Mouse (Mus musculus): ENCODE measurements around the gene Tmem88b. TPM values are rescaled to one million over a fixed set of nuclear protein-coding genes. Genes with fewer than 3 reads are reported as not detected.

Gene Tmem88b
- polyA plus RNA-seq, 2 experiments, result 0.67 to 2.0 TPM

DNA sequence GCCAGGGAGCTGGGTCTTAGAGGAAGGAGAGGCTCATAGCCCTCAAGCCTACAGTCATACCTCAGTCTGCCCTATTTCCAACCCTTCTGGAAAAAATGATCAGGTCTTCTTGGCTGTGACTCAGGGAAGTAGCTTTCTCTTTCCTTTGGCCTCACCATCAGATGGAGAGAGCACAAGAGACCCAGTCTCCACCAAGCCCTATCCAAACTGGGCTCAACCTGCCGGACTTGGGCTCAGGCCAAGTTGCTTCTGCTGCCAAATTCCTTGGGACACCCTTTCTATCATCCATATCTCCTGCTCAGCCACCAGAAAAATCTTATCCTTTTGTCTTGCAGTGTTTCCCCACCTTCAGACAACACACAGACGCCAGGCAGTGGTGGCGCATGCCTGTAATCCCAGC is 9.8 kb downstream of the Tmem88b start:
- Histone ChIP-seq H3K9ac (ENCODE audit: low read depth, low read length, severe bottlenecking) (no peak overlapping the region), H3K4me3 (replicated peaks; ENCODE audit: low read length) (no peak overlapping the region), H3K36me3 (ENCODE audit: control insufficient read depth, insufficient read depth, low read length) (no peaks in the 10 kb centered on the region), H3K27me3 (ENCODE audit: control insufficient read depth, insufficient read depth, low read length) (no peaks in the 10 kb centered on the region), H3K9me3 (ENCODE audit: control insufficient read depth, low read length) (no peaks in the 10 kb centered on the region), H3K27ac (replicated peaks; ENCODE audit: low read depth, low read length) (0 out of 2 replicates have a peak overlapping the region, but pooled peaks have one; percentile 48), H3K4me1 (ENCODE audit: control insufficient read depth, insufficient read depth, low read length) (peaks cover 12% of the 10 kb centered on the region; the same call in 1 of the 2 replicates), H3K4me2 (replicated peaks; ENCODE audit: low read depth, low read length, severe bottlenecking) (no peak overlapping the region)
- WGBS, result 82% methylated on average over 3 of the region's 3 CpGs
- ATAC-seq (ENCODE audit: low FRiP score, low read depth) (no peak), DNase-seq (ENCODE audit: low spot score) (no peak)
- TF ChIP-seq POLR2A (IDR thresholded peaks at IDR 0.05; ENCODE audit: borderline replicate concordance, extremely low read depth, insufficient read depth, insufficient read length), result no peak

DNA sequence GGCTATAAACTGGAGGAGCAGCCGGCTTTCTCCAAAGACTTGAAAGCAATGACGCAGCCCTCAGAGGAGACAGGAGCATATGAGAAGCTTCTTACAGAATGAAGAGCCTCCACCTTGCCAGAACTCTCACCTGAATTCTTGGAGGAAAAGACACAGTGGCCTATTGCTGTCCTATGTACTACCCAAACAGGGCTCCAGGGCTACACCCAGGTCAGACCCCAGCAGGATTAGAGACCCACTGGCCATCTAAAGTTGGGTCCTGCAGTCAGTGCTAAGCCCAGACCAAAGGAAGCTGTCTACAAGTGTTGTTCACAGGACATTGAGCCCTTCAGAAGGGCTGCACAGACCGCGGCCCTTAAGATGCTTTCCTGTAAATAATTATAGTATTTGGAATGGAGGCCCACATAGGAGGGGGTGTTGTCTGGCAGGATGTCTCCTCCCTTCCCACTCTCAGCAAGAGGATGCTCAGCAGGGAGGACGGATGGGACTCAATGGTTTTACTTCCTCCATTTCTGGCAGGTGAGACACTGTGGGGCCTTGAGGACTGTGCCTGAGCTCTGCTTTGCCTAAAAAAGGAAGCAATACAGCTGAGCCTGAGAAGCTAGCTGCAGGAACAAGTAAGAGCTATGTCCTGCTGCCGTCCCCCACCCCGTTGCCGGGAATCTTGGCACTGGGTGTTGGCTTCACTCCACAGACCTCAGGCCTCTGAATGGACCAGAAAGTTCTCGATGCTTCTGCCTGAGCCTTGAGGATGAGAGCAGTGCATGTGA is 10.5 kb downstream of the Tmem88b start:
- ATAC-seq (ENCODE audit: low FRiP score, low read depth), result no peak
- Histone ChIP-seq H3K4me1 (ENCODE audit: control insufficient read depth, insufficient read depth, low read length) (peaks cover 12% of the 10 kb centered on the region), H3K9ac (ENCODE audit: low read depth, low read length, severe bottlenecking) (no peak overlapping the region), H3K4me2 (replicated peaks; ENCODE audit: low read depth, low read length, severe bottlenecking) (peak overlapping the region; percentile 92), H3K36me3 (ENCODE audit: control insufficient read depth, insufficient read depth, low read length) (no peaks in the 10 kb centered on the region), H3K4me3 (replicated peaks; ENCODE audit: low read length) (peak overlapping the region; percentile 43), H3K9me3 (ENCODE audit: control insufficient read depth, low read length) (no peaks in the 10 kb centered on the region), H3K27ac (replicated peaks; ENCODE audit: low read depth, low read length) (peak overlapping the region; percentile 48; the same call in 1 of the 2 replicates), H3K27me3 (ENCODE audit: control insufficient read depth, insufficient read depth, low read length) (no peaks in the 10 kb centered on the region)
- no peak for TF ChIP-seq POLR2A (IDR thresholded peaks at IDR 0.05; ENCODE audit: borderline replicate concordance, extremely low read depth, insufficient read depth, insufficient read length)
- DNase-seq (ENCODE audit: low spot score), result no peak
- WGBS, result 49% methylated on average over 9 of the region's 9 CpGs

DNA sequence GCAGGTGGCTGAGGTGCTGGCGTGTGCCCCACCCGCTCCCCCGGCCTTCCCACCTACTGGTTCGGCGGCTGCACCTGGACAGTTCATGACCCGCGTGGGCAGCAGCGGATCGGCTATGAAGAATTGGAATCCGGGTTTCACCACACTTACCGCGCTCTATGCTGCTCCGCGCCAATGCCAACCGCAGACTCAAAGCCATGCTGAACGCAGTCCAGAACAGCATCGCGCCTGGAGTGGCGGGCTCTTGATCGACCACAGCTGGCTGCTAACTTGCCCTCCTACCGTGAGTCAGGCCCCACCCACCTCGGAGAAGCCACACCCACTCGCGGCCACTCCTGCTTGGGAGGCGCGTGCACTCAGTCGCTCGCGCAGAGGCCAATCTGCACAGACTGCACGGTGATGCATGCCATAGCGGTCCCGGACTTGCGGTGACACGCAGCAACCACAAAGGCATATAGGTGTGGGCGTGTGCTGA is 11.4 kb downstream of the Tmem88b start, which contains the start of gene Vwa1:
Gene Vwa1, minus strand, starts transcription at position 419 of the 475 bp plus-strand sequence.
- peak within 1 kb of the TSS; percentile 51 for H3K9ac ChIP-seq (ENCODE audit: low read depth, low read length, severe bottlenecking)
- TF ChIP-seq POLR2A (IDR thresholded peaks at IDR 0.05; ENCODE audit: borderline replicate concordance, extremely low read depth, insufficient read depth, insufficient read length), result no peak
- H3K27ac ChIP-seq (replicated peaks; ENCODE audit: low read depth, low read length), result peak within 1 kb of the TSS; percentile 27; the same call in 1 of the 2 replicates
- peak within 1 kb of the TSS; percentile 43 for H3K4me3 ChIP-seq (replicated peaks; ENCODE audit: low read length)
- peak within 1 kb of the TSS; percentile 92 for H3K4me2 ChIP-seq (replicated peaks; ENCODE audit: low read depth, low read length, severe bottlenecking)
- H3K36me3 ChIP-seq (ENCODE audit: control insufficient read depth, insufficient read depth, low read length), result no peaks in the 10 kb centered on the region
- peak; percentile 80 for ATAC-seq (ENCODE audit: low FRiP score, low read depth)
- H3K9me3 ChIP-seq (ENCODE audit: control insufficient read depth, low read length), result no peaks in the 10 kb centered on the region
- WGBS, result under 1% methylated on average over 34 of the region's 35 CpGs
- peak; percentile 92 for DNase-seq (ENCODE audit: low spot score)
- H3K4me1 ChIP-seq (ENCODE audit: control insufficient read depth, insufficient read depth, low read length), result peaks cover 16% of the 10 kb centered on the region
- no peaks in the 10 kb centered on the region for H3K27me3 ChIP-seq (ENCODE audit: control insufficient read depth, insufficient read depth, low read length)

DNA sequence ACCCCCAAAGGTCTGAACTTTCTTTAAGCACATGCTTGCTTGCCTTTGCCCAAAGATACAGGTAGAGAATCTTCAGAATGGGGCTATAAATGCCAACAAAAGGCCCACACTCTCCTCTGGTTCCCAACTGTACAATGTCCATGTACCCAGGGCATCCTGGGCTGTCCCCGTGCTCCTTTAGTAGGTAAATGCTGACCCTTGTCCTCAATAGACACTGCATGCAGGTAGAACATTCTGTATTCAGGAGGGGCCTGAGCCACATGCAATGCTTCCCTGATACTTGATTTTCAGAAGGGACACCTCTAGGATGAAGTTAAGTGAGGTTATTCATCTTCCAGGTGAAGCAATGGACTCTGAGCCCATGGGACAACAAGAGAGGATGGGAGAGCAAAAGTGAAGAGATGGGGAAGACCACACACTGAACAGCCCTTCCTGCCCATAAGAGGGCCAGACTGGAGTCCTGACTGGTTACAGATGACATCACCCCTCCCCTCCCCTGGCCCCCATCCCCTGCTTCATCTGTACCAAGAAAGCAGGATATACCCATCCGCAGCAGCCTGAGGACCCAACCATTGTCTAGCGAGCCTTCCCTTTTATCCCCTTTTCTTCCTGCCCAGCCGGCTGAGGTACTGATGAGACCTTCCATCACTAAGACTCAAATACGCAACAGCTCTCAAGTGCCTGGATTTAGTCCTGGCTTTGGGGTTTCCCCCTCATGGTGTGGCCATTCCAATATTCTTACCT is 12.2 kb downstream of the Tmem88b start:
- Histone ChIP-seq H3K27me3 (ENCODE audit: control insufficient read depth, insufficient read depth, low read length) (no peaks in the 10 kb centered on the region), H3K4me1 (ENCODE audit: control insufficient read depth, insufficient read depth, low read length) (peaks cover 16% of the 10 kb centered on the region), H3K9ac (ENCODE audit: low read depth, low read length, severe bottlenecking) (peak overlapping the region; percentile 51; the same call in 1 of the 2 replicates), H3K4me2 (replicated peaks; ENCODE audit: low read depth, low read length, severe bottlenecking) (peak overlapping the region; percentile 92), H3K4me3 (replicated peaks; ENCODE audit: low read length) (peak overlapping the region; percentile 43), H3K9me3 (ENCODE audit: control insufficient read depth, low read length) (no peaks in the 10 kb centered on the region), H3K36me3 (ENCODE audit: control insufficient read depth, insufficient read depth, low read length) (no peaks in the 10 kb centered on the region), H3K27ac (replicated peaks; ENCODE audit: low read depth, low read length) (no peak overlapping the region)
- TF ChIP-seq POLR2A (IDR thresholded peaks at IDR 0.05; ENCODE audit: borderline replicate concordance, extremely low read depth, insufficient read depth, insufficient read length), result no peak
- DNase-seq (ENCODE audit: low spot score) (no peak), ATAC-seq (ENCODE audit: low FRiP score, low read depth) (no peak)
- 67% methylated on average over 4 of the region's 5 CpGs for WGBS

DNA sequence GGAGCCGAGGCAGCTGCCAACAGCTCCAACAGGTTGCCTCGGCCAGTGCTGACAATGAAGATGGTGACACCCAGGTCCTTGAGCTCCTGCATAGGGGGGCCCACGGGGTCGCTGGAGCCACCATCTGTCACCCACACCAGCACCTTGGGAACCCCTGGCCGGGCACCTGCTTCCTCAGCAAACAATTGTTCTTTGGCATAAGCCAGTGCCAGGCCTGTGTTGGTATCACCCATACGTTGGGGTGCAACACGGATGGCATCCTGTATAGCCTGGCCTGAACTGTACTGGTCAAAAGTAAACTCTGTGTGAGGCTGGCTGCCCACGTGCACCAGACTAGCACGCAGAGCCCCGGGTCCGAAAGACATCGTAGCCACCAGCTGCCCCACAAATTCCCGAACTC is 12.9 kb downstream of the Tmem88b start:
- WGBS, result 89% methylated on average over 13 of the region's 13 CpGs
- H3K4me2 ChIP-seq (replicated peaks; ENCODE audit: low read depth, low read length, severe bottlenecking), result no peak overlapping the region
- no peaks in the 10 kb centered on the region for H3K36me3 ChIP-seq (ENCODE audit: control insufficient read depth, insufficient read depth, low read length)
- no peaks in the 10 kb centered on the region for H3K27me3 ChIP-seq (ENCODE audit: control insufficient read depth, insufficient read depth, low read length)
- H3K4me1 ChIP-seq (ENCODE audit: control insufficient read depth, insufficient read depth, low read length), result peaks cover 16% of the 10 kb centered on the region
- H3K27ac ChIP-seq (replicated peaks; ENCODE audit: low read depth, low read length), result no peak overlapping the region
- H3K9ac ChIP-seq (ENCODE audit: low read depth, low read length, severe bottlenecking), result no peak overlapping the region
- DNase-seq (ENCODE audit: low spot score), result no peak
- no peaks in the 10 kb centered on the region for H3K9me3 ChIP-seq (ENCODE audit: control insufficient read depth, low read length)
- no peak for TF ChIP-seq POLR2A (IDR thresholded peaks at IDR 0.05; ENCODE audit: borderline replicate concordance, extremely low read depth, insufficient read depth, insufficient read length)
- ATAC-seq (ENCODE audit: low FRiP score, low read depth), result no peak
- no peak overlapping the region for H3K4me3 ChIP-seq (replicated peaks; ENCODE audit: low read length)
